Mouse (Mus musculus) midbrain, embryonic 11.5 days (tissue): ENCODE data around the gene Tex14. TPM values are rescaled to one million over a fixed set of nuclear protein-coding genes. Genes with fewer than 3 reads are reported as not detected.
"Not testable (repeated sequence)": the region's sequence is repeated elsewhere in the genome, so short reads cannot be mapped to it uniquely, and the experiment has no call there.

Experiments
- ATAC-seq: fragments of 200-750 bp; cut with Nextera tagmentation; 2 replicates; pipeline ENCODE4 v1.8.0; 2017; ENCODE audit warnings: moderate TSS enrichment, moderate library complexity; ENCODE audit not compliant: low FRiP score
- DNase-seq: peaks from one replicate; pipeline ENCODE4 v3.0.0; 2015; ENCODE audit warnings: low spot score; ENCODE audit errors: missing footprints
- H3K27ac ChIP-seq: fragments of 300-500 bp; sonication (generic); 2 replicates; pipeline ENCODE4 v1.5.1; 2014; ENCODE audit warnings: low read depth, low read length
- H3K27me3 ChIP-seq: fragments of 300-500 bp; sonication (generic); 2 replicates; pipeline ENCODE4 v1.6.1; 2014; ENCODE audit warnings: mild to moderate bottlenecking, low read length, moderate library complexity, mixed read lengths; ENCODE audit not compliant: control insufficient read depth, insufficient read depth
- H3K36me3 ChIP-seq: fragments of 300-500 bp; sonication (generic); 2 replicates; pipeline ENCODE4 v1.6.1; 2014; ENCODE audit warnings: mild to moderate bottlenecking, low read length, moderate library complexity, mixed read lengths; ENCODE audit not compliant: control insufficient read depth, insufficient read depth
- H3K4me1 ChIP-seq: fragments of 300-500 bp; sonication (generic); 2 replicates; pipeline ENCODE4 v1.6.1; 2014; ENCODE audit warnings: low read length; ENCODE audit not compliant: control insufficient read depth, insufficient read depth
- H3K4me2 ChIP-seq: fragments of 300-500 bp; sonication (generic); 2 replicates; pipeline ENCODE4 v1.6.1; 2014; ENCODE audit warnings: mild to moderate bottlenecking, moderate library complexity
- H3K4me3 ChIP-seq: fragments of 300-500 bp; sonication (generic); 2 replicates; pipeline ENCODE4 v1.5.1; 2014; ENCODE audit warnings: low read depth, low read length
- H3K9ac ChIP-seq: fragments of 300-500 bp; sonication (generic); 2 replicates; pipeline ENCODE4 v1.6.1; 2014; ENCODE audit warnings: low read length
- H3K9me3 ChIP-seq: fragments of 300-500 bp; sonication (generic); 2 replicates; pipeline ENCODE4 v1.6.1; 2016; ENCODE audit warnings: low read length; ENCODE audit not compliant: control insufficient read depth
- whole genome bisulfite sequencing: fragments of 180-500 bp; shearing (Covaris S2); extraction: QIAGEN DNeasy Blood & Tissue Kit; methylation state at CpG from one replicate; pipeline ENCODE4 v1.1.7; 2014; 5-methylcytosine and 5-hydroxymethylcytosine counted together
- polyA plus RNA-seq: library from polyadenylated mRNA; unstranded; fragments of >200 nt; fragmentation: Nextera tagmentation; extraction: Ambion mirVana; gene quantifications from 2 replicates; pipeline ENCODE4 v1.2.1, GENCODE M21; 2014

Tex14 gene
- polyA plus RNA-seq, 1 experiment from 2014 or later = 0.30 TPM

- not testable (repeated sequence) for H3K9ac ChIP-seq, DNase-seq, H3K27ac ChIP-seq, H3K4me3 ChIP-seq, H3K4me1 ChIP-seq, ATAC-seq, H3K9me3 ChIP-seq, H3K4me2 ChIP-seq, H3K36me3 ChIP-seq, H3K27me3 ChIP-seq
- whole genome bisulfite sequencing = 79% methylated on average over 4 of the region's 4 CpGs
Measured at GRCm38 (mm10) chr11:87463792-87464430, 59.0 kb downstream of the Tex14 start.

- H3K36me3 ChIP-seq = no peaks in the 10 kb centered on the region
- DNase-seq (no peak), ATAC-seq (no peak)
- H3K9me3 ChIP-seq = no peaks in the 10 kb centered on the region
- no peak overlapping the region for H3K4me3 ChIP-seq
- H3K4me2 ChIP-seq = no peak overlapping the region
- no peak overlapping the region for H3K9ac ChIP-seq
- H3K27ac ChIP-seq = no peak overlapping the region
- H3K4me1 ChIP-seq = peaks cover 3% of the 10 kb centered on the region; the same call in 1 of the 2 replicates
- 72% methylated on average over 6 of the region's 6 CpGs for WGBS
- H3K27me3 ChIP-seq = peaks cover 3% of the 10 kb centered on the region; the same call in 1 of the 2 replicates
Measured at GRCm38 (mm10) chr11:87465990-87466593, 61.2 kb downstream of the Tex14 start.

- Histone ChIP-seq H3K9me3 (no peaks in the 10 kb centered on the region), H3K27me3 (peaks cover 3% of the 10 kb centered on the region; the same call in 1 of the 2 replicates), H3K4me3 (no peak overlapping the region), H3K4me2 (no peak overlapping the region), H3K4me1 (no peaks in the 10 kb centered on the region), H3K27ac (no peak overlapping the region), H3K36me3 (no peaks in the 10 kb centered on the region), H3K9ac (no peak overlapping the region)
- ATAC-seq (no peak), DNase-seq (no peak)
- WGBS = 69% methylated on average over 19 of the region's 19 CpGs
Measured at GRCm38 (mm10) chr11:87467491-87468277, 62.8 kb downstream of the Tex14 start.

- no peak overlapping the region for H3K9ac ChIP-seq
- no peaks in the 10 kb centered on the region for H3K36me3 ChIP-seq
- peaks cover 3% of the 10 kb centered on the region; the same call in 1 of the 2 replicates for H3K27me3 ChIP-seq
- no peaks in the 10 kb centered on the region for H3K9me3 ChIP-seq
- DNase-seq = no peak
- ATAC-seq = no peak
- no peaks in the 10 kb centered on the region for H3K4me1 ChIP-seq
- no peak overlapping the region for H3K27ac ChIP-seq
- 57% methylated on average over 7 of the region's 7 CpGs for WGBS
- no peak overlapping the region for H3K4me2 ChIP-seq
- no peak overlapping the region for H3K4me3 ChIP-seq
Measured at GRCm38 (mm10) chr11:87468278-87468655, 63.4 kb downstream of the Tex14 start.

GRCm38 (mm10) chr11:87468706-87469315 is 63.9 kb downstream of the Tex14 start:
- DNase-seq = no peak
- Histone ChIP-seq H3K4me3 (no peak overlapping the region), H3K27me3 (peaks cover 3% of the 10 kb centered on the region; the same call in 1 of the 2 replicates), H3K36me3 (no peaks in the 10 kb centered on the region), H3K4me2 (no peak overlapping the region), H3K27ac (no peak overlapping the region), H3K9ac (no peak overlapping the region), H3K9me3 (no peaks in the 10 kb centered on the region), H3K4me1 (no peaks in the 10 kb centered on the region)
- WGBS = 81% methylated on average over 9 of the region's 9 CpGs
- no peak for ATAC-seq

- H3K9ac ChIP-seq = 0 out of 2 replicates have a peak overlapping the region, but pooled peaks have one; percentile 2
- H3K27ac ChIP-seq, H3K36me3 ChIP-seq, H3K4me3 ChIP-seq, H3K27me3 ChIP-seq, H3K9me3 ChIP-seq, H3K4me1 ChIP-seq: not testable (repeated sequence)
- peak overlapping the region; percentile 23; the same call in 1 of the 2 replicates for H3K4me2 ChIP-seq
- under 1% methylated on average over 29 of the region's 63 CpGs for WGBS
- ATAC-seq (peak; percentile 99), DNase-seq (peak; percentile 93)
Measured at GRCm38 (mm10) chr11:87470807-87471698, 66.2 kb downstream of the Tex14 start.

- not testable (repeated sequence) for DNase-seq, H3K9me3 ChIP-seq, H3K36me3 ChIP-seq, H3K27me3 ChIP-seq, H3K27ac ChIP-seq, H3K4me1 ChIP-seq, H3K4me2 ChIP-seq, H3K4me3 ChIP-seq, H3K9ac ChIP-seq
- 0% methylated on average over 1 of the region's 3 CpGs for WGBS
- peak; percentile 49 for ATAC-seq
Measured at GRCm38 (mm10) chr11:87471699-87471997, 66.8 kb downstream of the Tex14 start.

GRCm38 (mm10) chr11:87472058-87472457 is 67.2 kb downstream of the Tex14 start:
- H3K4me1 ChIP-seq, H3K9me3 ChIP-seq, ATAC-seq, H3K27me3 ChIP-seq, DNase-seq, H3K4me3 ChIP-seq, H3K27ac ChIP-seq, H3K36me3 ChIP-seq, H3K9ac ChIP-seq, H3K4me2 ChIP-seq: not testable (repeated sequence)
- WGBS = 29% methylated on average over 3 of the region's 4 CpGs
